Mouse (Mus musculus): ENCODE measurements at regions not wholly inside any gene's neighbourhood (a gene's known extent, or its start where the extent isn't known, plus 50 kb on each side); places are given as distances from the start of the nearest gene placed in this dataset.

GRCm38 (mm10) chr13:111179186-111179585, 75.6 kb upstream of the Actbl2 start:
- no peak for ATAC-seq
- no peak overlapping the region for H3K27ac ChIP-seq
- H3K9ac ChIP-seq (replicated peaks), result no peak overlapping the region
- H3K4me1 ChIP-seq (replicated peaks), result no peaks in the 10 kb centered on the region
- 91% methylated on average over 6 of the region's 6 CpGs for WGBS
- no peaks in the 10 kb centered on the region for H3K27me3 ChIP-seq
- no peaks in the 10 kb centered on the region for H3K36me3 ChIP-seq
- H3K9me3 ChIP-seq, result no peaks in the 10 kb centered on the region
- no peak overlapping the region for H3K4me3 ChIP-seq (replicated peaks)
- H3K4me2 ChIP-seq (replicated peaks), result no peak overlapping the region

- H3K36me3 ChIP-seq, result no peaks in the 10 kb centered on the region
- H3K4me2 ChIP-seq (replicated peaks), result no peak overlapping the region
- no peak overlapping the region for H3K4me3 ChIP-seq (replicated peaks)
- H3K4me1 ChIP-seq (replicated peaks), result no peaks in the 10 kb centered on the region
- H3K27me3 ChIP-seq, result no peaks in the 10 kb centered on the region
- no peak overlapping the region for H3K9ac ChIP-seq (replicated peaks)
- H3K9me3 ChIP-seq, result no peaks in the 10 kb centered on the region
- H3K27ac ChIP-seq, result no peak overlapping the region
- no peak for ATAC-seq
- 64% methylated on average over 2 of the region's 2 CpGs for WGBS
Measured at GRCm38 (mm10) chr13:111183293-111183692, 71.5 kb upstream of the Actbl2 start.

GRCm38 (mm10) chr13:111185799-111186198, 69.0 kb upstream of the Actbl2 start:
- H3K36me3 ChIP-seq, result no peaks in the 10 kb centered on the region
- no peak for ATAC-seq
- H3K4me2 ChIP-seq (replicated peaks), result no peak overlapping the region
- no peak overlapping the region for H3K9ac ChIP-seq (replicated peaks)
- no peak overlapping the region for H3K27ac ChIP-seq
- H3K9me3 ChIP-seq, result no peaks in the 10 kb centered on the region
- H3K27me3 ChIP-seq, result no peaks in the 10 kb centered on the region
- WGBS, result 81% methylated on average over 4 of the region's 4 CpGs
- H3K4me3 ChIP-seq (replicated peaks), result no peak overlapping the region
- H3K4me1 ChIP-seq (replicated peaks), result no peaks in the 10 kb centered on the region

GRCm38 (mm10) chr13:111186833-111187232, 68.0 kb upstream of the Actbl2 start:
- no peak overlapping the region for H3K9ac ChIP-seq (replicated peaks)
- no peaks in the 10 kb centered on the region for H3K27me3 ChIP-seq
- no peak overlapping the region for H3K4me2 ChIP-seq (replicated peaks)
- no peaks in the 10 kb centered on the region for H3K36me3 ChIP-seq
- H3K27ac ChIP-seq, result no peak overlapping the region
- ATAC-seq, result no peak
- H3K4me1 ChIP-seq (replicated peaks), result no peaks in the 10 kb centered on the region
- no peaks in the 10 kb centered on the region for H3K9me3 ChIP-seq
- no peak overlapping the region for H3K4me3 ChIP-seq (replicated peaks)
- WGBS, result 77% methylated on average over 2 of the region's 2 CpGs

GRCm38 (mm10) chr13:111193919-111194318, 60.9 kb upstream of the Actbl2 start:
- Histone ChIP-seq H3K4me3 (replicated peaks) (no peak overlapping the region), H3K36me3 (no peaks in the 10 kb centered on the region), H3K9ac (replicated peaks) (no peak overlapping the region), H3K4me2 (replicated peaks) (no peak overlapping the region), H3K9me3 (no peaks in the 10 kb centered on the region), H3K27me3 (no peaks in the 10 kb centered on the region), H3K4me1 (replicated peaks) (no peaks in the 10 kb centered on the region), H3K27ac (no peak overlapping the region)
- ATAC-seq, result no peak
- WGBS, result 92% methylated on average over 2 of the region's 2 CpGs

GRCm38 (mm10) chr13:111194337-111194736, 60.5 kb upstream of the Actbl2 start:
- Histone ChIP-seq H3K9ac (replicated peaks) (no peak overlapping the region), H3K4me3 (replicated peaks) (no peak overlapping the region), H3K4me2 (replicated peaks) (no peak overlapping the region), H3K27ac (no peak overlapping the region), H3K27me3 (no peaks in the 10 kb centered on the region), H3K4me1 (replicated peaks) (no peaks in the 10 kb centered on the region), H3K9me3 (no peaks in the 10 kb centered on the region), H3K36me3 (no peaks in the 10 kb centered on the region)
- ATAC-seq, result no peak
- WGBS, result 58% methylated on average over 7 of the region's 7 CpGs

- Histone ChIP-seq H3K36me3 (no peaks in the 10 kb centered on the region), H3K4me3 (replicated peaks) (no peak overlapping the region), H3K9ac (replicated peaks) (no peak overlapping the region), H3K9me3 (no peaks in the 10 kb centered on the region), H3K27ac (no peak overlapping the region), H3K27me3 (no peaks in the 10 kb centered on the region), H3K4me2 (replicated peaks) (no peak overlapping the region), H3K4me1 (replicated peaks) (no peaks in the 10 kb centered on the region)
- WGBS, result 85% methylated on average over 3 of the region's 3 CpGs
- no peak for ATAC-seq
Measured at GRCm38 (mm10) chr13:111201532-111201931, 53.3 kb upstream of the Actbl2 start.

GRCm38 (mm10) chr13:111204580-111205285, 50.1 kb upstream of the Actbl2 start:
- H3K4me3 ChIP-seq (replicated peaks), result no peak overlapping the region
- H3K9ac ChIP-seq (replicated peaks), result no peak overlapping the region
- H3K4me2 ChIP-seq (replicated peaks), result no peak overlapping the region
- no peaks in the 10 kb centered on the region for H3K27me3 ChIP-seq
- WGBS, result 86% methylated on average over 11 of the region's 11 CpGs
- H3K4me1 ChIP-seq (replicated peaks), result no peaks in the 10 kb centered on the region
- ATAC-seq, result no peak
- H3K9me3 ChIP-seq, result no peaks in the 10 kb centered on the region
- H3K36me3 ChIP-seq, result no peaks in the 10 kb centered on the region
- no peak overlapping the region for H3K27ac ChIP-seq

Measured in midbrain, embryonic 13.5 days (tissue).